Mouse (Mus musculus) c-Kit-positive CD71-positive TER-119-negative erythroid progenitor cells, embryonic 14.5 days (primary cell): ENCODE measurements around the gene Gltp.

Source experiments
- DNase-seq: peaks from one replicate; pipeline ENCODE4 v3.0.0-alpha.2; 2013; ENCODE audit warnings: low read depth

Gene Gltp

GRCm38 (mm10) chr5:114690633-114691567 is at the start of gene Gltp:
TSS of gene Gltp (minus strand) at chr5:114690984.
- peak; percentile 88 for DNase-seq

DNA sequence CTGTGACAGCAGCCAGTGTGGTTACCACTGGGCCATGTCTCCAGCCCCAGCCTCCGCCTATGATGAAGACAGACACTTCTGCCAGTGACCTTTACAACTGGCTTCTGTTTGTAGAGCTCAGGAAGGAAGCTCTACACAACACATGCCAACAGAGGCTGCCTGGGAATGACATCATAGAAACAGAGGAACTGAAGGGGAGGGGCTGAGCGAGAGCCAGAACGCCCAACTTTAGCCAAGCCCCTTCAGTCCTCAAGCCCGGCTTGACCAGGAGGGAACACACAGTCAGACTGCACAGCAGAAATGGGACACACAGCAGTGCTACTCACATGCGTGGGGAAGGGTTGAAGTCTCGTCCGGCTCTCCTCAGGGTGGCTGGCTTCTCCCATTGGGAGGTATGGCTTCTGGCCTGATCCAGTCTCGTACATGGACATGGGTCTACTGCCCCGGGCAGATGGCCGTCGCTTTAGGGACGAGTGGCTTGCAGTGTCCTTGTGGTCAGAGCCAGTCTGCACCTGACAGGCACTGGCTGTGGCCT is 48.0 kb upstream of the Gltp start:
- no peak for DNase-seq

GRCm38 (mm10) chr5:114737090-114737887 is 46.5 kb upstream of the Gltp start:
- DNase-seq: no peak

DNA sequence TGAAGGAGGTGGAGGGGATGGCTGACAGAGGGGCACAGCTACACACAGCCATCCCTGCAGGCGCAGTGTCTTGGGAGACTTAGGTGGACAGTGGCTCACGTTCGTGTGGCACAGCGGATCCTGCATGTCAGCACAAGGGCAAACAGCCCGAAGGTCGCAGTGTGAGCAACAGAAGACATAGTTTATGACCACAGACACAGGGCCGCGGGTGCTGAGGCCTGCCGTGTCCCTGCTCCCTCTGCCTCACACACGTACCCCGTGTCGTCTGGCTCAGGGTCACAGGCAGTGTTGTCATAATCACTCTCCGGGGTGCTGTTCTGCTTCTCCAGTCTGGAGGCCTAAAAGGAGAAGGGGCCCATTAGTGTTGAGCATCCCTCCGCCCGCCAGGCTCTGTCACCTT is 42.8 kb upstream of the Gltp start:
- DNase-seq: no peak

DNA sequence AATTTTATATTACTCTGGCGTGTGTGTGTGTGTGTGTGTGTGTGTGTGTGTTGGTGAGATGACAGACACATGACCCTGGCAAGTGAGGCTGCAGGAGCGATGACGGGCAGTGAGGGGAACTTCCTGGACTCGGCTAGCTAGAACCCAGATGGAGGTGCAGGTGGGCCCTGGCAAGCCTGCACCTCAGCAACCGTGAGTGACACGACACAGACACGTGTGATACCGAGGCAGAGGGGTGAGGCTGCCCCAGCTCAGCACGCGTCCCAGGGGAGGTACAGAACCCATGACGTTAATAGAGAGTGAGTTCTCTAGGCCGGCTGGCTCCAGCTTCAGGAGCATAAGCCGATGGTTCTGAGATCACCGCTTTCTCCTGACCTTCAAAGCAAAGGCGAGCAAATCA is 41.2 kb upstream of the Gltp start:
- DNase-seq: no peak

- DNase-seq: no peak
These were observed 40.7 kb upstream of the Gltp start for GRCm38 (mm10) chr5:114731498-114731897.

DNA sequence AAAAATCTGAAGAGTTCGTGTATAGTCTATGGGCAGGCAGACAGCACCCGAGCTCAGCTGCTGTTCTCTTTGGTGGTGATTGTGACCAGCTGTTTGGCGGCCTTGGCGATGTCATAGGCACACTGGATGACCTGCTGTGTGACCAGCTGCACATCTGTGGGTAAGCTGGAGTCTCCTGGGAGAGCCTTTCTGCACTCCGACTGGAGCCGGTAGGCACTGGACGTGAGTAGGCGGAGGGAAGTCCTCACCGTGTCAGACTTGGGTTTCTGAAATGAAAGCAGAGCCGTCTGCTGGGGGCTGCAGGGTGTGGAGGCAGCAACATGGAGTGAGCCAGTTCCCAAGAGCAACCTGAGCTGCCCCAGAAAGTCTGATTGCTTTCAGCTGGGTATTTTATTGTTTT is 39.3 kb upstream of the Gltp start:
- DNase-seq: no peak

GRCm38 (mm10) chr5:114728160-114728559 is 37.4 kb upstream of the Gltp start:
- DNase-seq: no peak

GRCm38 (mm10) chr5:114722846-114723245 is 32.1 kb upstream of the Gltp start:
- DNase-seq: no peak

- no peak for DNase-seq
These were observed 31.2 kb upstream of the Gltp start for GRCm38 (mm10) chr5:114721969-114722368.

DNA sequence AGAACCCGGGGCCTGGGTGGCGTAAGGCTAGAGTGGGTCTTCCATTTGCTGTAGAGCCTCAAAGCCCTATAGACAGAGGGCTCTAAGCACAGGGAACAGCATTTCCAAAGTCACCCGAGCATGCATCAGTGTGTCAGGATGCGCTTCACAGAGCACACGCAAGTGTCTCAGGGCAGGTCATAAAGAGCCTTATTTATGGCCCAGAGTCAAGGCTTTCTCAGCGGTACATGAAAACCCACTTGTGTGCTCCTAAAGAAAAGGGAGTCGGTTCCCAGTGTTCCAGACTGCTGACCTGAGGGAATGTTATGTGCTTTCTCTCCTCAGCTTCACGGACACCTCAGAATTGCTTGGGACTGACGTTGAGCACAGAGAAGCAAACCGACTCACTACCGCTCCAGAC is 30.0 kb upstream of the Gltp start:
- no peak for DNase-seq

DNA sequence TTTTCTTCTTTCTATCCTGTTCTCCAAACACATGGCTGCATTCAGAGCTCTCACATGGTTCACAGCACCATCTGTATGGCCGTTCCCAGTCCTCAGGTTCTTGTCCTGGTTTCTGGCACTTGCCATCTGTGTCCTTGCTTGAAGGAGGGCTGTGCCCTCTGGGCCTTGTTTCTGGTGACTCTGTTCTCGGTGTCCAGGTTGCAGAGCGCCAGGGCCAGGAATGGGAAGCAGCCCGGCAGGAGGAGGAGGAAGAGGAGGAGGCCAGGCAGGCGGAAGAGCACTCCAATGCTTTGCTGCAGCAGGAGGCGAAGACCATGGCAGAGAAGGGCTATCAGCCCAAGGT is 29.1 kb upstream of the Gltp start:
- no peak for DNase-seq

DNA sequence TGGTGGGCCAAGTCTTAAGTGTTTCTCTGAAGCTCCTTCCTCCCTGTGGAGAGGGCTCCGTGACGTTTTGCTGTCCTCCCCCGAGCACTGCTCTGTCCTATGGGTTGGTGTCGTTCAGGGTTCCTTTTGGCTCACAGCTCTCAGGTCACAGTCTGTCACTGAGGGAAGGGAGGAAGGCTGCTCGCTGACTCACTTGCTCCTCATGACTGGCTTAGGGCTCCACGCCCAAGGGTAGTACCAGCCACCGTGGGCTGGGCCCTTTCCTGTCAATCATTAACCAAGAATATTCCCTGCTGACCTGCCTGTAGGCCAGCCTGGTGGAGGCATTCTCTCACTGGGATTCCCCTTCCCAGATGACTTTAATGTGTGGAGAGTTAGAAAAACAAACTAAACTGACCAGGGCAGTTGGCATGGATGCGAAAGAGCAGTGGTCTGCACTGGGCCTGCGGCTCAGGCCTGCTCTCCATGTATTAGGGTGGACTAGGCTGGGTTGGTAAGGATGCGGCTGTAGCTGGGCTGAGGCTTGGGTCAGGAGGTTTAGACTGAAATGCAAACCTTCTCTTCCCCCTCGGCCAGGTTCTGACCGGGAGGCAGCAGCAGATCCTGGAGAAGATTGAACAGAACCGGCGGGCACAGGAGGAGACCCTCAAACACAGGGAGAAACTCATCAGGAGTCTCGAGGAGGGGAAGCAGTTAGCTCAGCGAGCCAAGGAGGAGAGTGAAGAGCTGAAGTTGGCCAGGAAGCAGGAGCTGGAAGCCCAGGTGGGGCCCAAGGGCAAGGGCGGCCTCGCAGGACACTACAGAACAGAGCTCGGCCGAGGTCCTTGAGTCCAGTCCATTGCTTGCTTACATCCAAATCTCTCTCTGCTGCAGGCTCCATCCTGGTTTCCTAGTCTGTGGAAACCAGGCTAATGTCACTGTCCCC is 28.5 kb upstream of the Gltp start:
- DNase-seq: no peak

DNA sequence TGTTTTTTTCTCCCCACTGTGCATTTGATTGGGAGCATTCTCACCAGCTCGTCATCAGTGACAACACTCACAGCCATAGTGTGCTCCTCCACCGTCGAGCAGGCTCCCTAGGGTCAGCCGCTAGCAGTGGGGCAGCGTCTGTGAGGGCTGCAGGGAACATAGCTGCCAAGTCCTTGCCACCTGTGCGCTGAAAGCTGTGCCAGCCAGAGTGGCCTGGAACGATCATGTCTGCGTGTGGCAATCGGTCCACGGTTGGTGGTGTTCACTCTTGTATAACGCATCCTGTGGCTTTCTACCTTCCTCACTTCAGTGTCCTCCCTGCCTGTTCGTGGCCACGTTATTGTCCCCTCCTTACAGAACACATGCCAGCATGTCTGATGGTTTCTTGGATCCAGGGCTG is 27.7 kb upstream of the Gltp start:
- no peak for DNase-seq

GRCm38 (mm10) chr5:114717937-114718336 is 27.2 kb upstream of the Gltp start:
- no peak for DNase-seq

DNA sequence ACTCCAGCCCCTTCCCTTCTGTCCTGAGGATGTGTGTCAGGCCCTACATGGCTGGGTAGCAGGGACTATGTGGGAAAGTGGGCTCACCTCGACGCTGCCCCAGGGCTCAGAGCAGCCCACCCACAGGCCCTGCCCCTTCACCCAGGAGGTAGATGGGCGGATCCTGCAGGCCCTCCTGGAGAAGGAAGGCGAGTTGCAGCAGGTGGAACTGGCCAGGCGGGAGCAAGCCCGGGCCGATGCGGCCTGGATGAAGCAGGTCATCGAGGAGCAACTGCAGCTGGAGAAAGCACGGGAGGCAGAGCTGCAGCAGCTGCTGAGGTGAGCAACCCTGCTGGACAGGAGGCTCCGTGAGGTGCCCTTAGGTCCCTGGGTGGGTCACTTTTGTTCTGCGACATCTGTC is 26.5 kb upstream of the Gltp start:
- no peak for DNase-seq

DNA sequence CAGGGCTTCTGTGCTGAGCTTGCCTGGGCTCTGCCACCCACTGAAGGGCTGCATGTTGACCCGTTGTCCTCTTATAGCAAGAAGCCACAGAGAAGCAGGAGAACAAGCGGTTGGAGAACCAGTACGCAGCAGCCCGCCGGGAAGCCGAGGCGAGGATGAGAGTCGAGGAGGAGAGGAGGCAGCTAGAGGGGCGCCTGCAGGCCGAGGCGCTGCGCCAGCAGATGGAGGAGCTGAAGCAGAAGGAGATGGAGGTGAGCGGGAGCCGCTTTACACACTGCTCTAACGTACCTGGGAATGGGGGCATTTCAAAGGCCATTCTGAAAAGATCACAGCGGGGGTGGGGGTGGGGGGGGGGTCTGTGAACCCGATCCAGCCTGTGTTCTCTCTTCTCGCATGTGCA is 23.8 kb upstream of the Gltp start:
- DNase-seq: no peak

GRCm38 (mm10) chr5:114709357-114709756 is 18.6 kb upstream of the Gltp start:
- no peak for DNase-seq

DNA sequence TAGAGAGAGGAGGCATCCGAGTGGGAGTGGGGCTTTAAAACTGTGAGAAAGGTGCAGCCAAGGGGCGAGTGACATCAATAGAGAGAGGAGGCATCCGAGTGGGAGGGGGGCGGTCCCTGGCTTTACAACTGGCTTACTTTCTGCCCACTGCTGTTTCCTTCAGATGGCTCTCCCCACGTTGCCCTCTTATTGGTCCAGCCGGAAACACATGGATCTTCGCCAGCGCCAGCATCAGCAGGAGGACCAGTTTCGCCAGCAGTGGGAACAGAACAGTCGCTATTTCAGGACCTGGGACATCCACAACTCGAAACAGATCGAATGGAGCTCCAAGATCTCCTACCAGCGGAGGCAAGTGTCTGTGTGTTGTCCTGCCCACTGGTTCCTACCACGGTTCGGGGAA is 17.7 kb upstream of the Gltp start:
- no peak for DNase-seq

GRCm38 (mm10) chr5:114707265-114708068 is 16.7 kb upstream of the Gltp start, which contains the start of gene Tchp:
TSS of gene Tchp (plus strand) at chr5:114707760.
- peak; percentile 96 for DNase-seq
